Mouse (Mus musculus): ENCODE measurements around the gene Tsc2.
A peak's percentile ranks its signal among the peaks of the same experiment; 100 is the strongest.
"Not testable (repeated sequence)": the region's sequence is repeated elsewhere in the genome, so short reads cannot be mapped to it uniquely, and the experiment has no call there.

Tsc2 gene

DNA sequence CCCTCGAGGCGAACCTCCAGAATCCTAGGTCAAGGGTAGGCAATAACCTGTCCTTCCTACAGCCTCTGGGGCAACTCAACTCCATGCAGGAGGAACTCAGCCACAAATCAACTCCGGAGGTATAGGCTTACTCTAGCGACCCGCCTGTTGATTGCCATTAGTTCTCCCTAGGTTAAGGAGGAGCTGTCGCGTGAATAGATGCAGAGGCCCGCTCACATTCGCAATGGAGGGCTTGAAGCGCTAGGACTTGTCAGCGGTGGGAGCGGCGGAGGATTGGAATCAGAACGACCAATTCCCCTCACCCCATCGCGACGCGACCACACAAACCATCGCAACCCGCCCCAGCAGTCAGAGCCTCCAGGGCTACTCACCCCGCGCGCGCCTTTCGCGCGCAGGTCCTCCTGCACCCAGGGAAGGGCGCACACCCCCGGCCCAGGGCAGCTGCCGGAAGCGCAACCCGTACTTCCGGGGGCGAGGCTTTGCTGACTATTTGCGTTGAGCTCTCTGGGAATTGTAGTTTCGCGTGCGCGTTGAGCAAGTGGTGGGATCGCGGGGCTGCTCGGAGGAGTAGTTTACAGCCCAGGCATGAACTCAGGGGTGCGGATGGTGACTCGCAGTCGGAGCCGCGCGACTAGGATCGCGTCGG is at the start of gene Tsc2, which contains the start of gene Nthl1:
Gene Tsc2, minus strand, starts transcription at position 464 of the 646 bp plus-strand sequence.
Gene Nthl1, plus strand, starts transcription at position 514 of the 646 bp plus-strand sequence.
- peak; percentile 71 for DNase-seq (ENCODE audit: low spot score)

DNA sequence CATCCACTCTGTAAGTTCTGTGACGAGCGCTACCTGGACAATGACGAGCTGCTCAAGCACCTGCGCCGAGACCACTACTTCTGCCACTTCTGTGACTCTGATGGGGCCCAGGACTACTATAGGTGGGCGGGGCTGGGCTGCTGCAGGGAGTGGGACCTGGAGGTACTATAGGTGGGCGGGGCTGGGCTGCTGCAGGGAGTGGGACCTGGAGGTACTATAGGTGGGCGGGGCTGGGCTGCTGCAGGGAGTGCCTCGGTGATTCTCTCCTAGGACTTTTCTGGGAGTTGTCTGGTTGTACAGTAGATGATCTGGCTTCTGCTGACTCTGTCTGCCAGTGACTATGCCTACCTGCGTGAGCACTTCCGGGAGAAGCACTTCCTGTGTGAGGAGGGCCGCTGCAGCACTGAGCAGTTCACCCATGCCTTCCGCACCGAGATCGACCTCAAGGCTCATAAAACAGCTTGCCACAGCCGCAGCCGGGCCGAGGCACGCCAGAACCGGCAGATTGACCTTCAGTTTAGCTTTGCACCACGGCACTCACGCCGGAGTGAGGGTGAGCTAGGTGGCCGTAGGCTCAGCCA is 45.2 kb upstream of the Tsc2 start:
- DNase-seq (ENCODE audit: low spot score) = no peak

DNA sequence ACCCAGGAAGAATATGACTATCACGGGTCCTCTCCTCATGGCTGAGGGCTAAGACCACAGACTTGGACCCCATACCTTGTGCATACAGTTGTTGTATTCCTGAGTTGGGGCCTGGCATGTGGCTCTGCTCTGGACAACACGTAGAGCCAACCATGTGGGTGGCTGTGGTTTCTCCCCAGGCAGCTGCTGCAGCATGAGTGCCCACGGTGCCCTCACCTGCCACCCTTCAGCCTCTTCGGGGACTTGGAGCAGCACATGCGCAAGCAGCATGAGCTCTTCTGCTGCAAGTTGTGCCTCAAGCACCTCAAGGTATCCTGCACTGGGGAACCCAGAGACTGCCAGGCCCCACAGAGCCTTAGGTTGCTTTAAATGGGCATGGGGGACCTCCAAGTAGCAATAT is 44.4 kb upstream of the Tsc2 start:
- DNase-seq (ENCODE audit: low spot score) = no peak

DNA sequence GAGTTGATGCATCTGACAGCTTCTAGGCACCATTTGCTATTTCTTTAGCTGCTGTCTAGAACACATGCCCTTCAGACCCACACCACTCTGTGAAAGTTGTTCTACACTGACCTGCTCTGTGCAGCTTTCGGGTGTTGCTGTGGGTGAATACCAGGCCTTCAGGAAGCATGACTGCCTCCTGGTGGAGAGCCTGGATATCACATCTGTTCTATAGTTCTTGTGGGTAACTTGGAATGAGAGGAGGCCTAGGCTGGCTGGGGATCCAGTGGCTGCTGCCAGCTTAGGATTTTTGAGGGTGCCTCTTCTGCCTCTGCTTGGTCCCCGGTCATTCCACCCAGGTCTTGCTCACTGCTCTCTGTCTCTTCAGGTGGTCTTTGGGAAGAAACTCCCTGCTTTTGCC is 43.8 kb upstream of the Tsc2 start:
- no peak for DNase-seq (ENCODE audit: low spot score)

DNA sequence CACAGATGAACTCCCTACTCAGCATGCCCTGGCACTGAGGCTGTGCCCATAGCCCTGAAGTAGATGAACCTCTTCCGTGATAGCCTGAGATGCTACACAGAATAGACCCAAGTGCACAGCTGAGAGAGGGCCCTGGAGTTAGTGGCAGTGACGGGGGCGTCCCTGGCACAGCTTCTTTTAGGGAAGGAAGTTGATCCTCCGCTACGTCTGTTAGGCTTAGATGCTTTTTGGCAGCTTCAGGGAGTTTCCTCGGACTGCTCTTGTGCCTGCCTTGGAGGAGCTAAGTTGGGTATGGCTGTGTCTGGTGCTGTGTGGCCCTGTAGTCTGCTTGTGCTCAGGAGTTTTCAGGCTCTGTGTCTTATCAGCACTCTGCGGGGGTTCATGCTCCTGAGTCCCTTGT is 41.8 kb upstream of the Tsc2 start:
- DNase-seq (ENCODE audit: low spot score) = no peak

DNA sequence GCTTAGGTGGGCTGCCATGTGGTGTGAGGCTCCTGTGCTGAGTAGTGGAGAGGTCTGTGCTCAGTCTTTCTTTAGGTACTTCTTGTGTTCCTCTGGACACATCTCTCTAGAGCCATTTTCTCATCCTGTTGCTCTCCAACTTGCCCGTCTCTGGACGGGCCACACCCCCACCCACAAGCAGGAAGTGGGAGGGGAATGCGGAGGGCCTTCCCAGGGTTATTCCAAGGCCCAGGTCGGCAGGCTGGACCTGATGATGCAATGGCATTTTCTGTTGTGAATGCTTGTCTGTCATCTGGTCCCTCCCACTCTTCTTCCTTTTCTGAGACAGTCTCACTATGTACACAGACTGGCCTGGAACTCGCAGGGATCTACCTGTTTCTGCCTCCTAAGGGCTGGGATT is 39.7 kb upstream of the Tsc2 start:
- no peak for DNase-seq (ENCODE audit: low spot score)

DNA sequence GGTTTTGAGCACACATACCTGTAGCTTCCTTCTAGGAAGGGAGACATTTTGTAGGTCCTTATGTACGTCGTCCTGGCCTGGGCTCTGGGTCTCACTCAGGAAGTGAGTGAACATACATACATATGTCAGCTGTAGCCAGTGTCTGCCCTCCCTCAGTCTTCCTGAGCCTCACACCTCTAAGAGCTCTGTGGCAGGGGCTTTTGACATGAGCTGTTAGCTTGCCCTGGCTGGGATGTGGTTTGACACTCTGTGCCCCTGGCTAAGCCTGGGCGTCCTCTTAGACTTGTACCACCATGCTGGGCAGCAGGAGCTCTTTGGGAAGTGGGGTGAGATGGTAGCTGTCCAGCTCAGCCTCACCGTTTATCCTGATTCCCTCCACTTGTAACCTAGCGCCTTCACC is 38.9 kb upstream of the Tsc2 start:
- DNase-seq (ENCODE audit: low spot score) = no peak

DNA sequence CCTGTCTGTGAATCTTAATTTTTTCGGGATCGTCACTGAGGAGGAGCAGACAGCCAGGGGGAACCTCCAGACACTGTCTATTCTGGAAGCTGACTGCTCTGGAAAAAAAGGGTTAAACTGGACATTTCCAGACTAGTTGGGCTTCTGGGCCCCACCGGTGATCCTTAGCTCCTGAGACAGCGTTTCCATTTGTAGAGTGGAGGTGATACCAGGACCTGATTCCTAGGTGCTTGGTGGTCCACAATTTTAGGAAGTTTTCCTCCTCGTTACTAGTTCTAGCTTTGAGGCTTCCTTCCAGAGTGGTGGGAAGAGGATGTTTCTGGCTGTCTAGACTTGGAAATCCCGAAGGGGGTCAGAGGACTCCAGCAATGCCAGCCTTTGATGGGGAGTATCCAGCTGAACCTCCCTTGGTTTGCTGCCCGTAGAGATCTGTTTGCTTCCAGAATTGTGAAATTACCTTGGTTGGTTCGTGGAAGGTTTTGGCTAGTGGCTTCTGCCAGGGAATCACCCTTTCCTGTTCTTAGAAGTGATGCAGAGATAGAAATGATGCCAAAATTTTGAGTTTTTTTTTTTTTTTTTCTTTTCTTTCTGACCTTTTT is 37.9 kb upstream of the Tsc2 start:
- DNase-seq (ENCODE audit: low spot score) = no peak

DNA sequence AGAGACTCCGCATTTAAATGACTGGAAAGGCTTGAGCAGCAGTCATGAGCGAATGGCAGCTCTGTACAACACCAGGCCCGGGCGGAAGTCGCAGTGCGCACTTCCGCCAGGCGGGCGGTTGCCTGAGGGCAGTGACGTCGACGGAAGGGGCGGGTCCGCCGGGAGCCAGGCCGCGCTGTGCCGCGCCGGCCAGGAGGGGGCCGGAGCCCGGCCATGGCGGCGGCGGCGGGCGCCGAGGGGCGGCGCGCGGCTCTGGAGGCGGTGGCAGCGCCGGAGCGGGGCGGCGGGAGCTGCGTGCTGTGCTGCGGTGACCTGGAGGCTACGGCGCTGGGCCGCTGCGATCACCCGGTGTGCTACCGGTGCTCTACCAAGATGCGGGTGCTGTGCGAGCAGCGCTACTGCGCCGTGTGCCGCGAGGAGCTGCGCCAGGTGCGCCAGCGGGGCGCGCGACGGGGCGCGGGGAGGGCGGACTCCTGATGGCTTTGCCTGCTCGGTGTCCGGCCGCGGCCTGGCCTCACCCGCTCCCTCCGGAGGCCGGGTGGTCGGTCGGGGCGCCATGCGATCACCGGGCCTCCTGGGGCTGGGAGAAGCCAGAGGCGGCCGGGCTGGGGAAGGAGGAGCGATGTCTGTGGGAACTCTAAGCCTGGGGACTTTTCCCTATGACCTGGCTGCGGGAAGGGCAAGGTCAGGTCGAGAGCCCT is 37.3 kb upstream of the Tsc2 start, which contains the start of gene Zfp598:
Gene Zfp598, plus strand, starts transcription at position 143 of the 701 bp plus-strand sequence.
- peak; percentile 83 for DNase-seq (ENCODE audit: low spot score)

DNA sequence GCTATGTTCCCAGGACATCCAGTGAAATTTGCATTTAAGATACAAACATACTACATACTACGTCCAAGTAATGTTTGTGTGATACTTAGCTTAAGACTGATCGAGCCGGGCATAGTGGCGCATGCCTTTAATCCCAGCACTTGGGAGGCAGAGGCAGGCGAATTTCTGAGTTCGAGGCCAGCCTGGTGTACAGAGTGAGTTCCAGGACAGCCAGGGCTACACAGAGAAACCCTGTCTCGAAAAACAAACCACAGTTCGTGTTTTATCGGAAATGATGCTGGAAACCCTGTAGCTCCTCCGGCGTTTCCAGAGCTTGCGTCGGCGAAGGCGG is 36.7 kb upstream of the Tsc2 start:
- not testable (repeated sequence) for DNase-seq (ENCODE audit: low spot score)

DNA sequence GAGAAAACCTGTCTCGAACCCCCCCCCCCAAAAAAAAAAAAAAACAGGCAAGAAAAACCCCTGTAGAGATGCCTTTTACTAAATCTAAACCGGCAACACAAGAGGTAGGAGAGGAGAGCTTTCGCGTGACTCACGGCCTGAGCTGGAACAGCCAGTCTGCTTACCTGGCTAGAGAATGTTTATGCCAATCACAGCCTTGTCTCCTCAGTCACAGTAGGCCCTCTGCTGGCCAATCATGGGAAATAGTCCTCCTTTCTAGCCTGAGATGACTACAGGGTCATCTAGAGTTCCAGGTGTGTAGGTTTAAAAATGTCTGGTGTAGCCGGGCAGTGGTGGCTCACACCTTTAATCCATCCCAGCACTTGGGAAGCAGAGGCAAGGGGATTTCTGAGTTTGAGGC is 35.0 kb upstream of the Tsc2 start:
- DNase-seq (ENCODE audit: low spot score) = no peak

DNA sequence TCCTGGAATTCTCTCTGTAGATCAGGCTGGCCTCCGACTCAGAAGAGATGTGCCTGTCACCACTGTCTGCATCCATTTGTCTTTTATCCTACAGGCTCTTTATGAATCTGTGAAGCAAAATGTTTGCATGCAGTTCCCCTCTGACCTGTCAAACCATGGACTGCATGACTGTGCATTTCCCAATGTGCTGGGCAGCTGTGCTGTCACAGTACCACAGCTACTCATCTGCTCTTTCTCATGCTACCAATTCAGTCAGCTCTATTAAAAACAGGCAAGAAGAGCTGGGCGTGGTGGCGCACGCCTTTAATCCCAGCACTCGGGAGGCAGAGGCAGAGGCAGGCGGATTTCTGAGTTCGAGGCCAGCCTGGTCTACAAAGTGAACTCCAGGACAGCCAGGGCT is 34.6 kb upstream of the Tsc2 start:
- not testable (repeated sequence) for DNase-seq (ENCODE audit: low spot score)

DNA sequence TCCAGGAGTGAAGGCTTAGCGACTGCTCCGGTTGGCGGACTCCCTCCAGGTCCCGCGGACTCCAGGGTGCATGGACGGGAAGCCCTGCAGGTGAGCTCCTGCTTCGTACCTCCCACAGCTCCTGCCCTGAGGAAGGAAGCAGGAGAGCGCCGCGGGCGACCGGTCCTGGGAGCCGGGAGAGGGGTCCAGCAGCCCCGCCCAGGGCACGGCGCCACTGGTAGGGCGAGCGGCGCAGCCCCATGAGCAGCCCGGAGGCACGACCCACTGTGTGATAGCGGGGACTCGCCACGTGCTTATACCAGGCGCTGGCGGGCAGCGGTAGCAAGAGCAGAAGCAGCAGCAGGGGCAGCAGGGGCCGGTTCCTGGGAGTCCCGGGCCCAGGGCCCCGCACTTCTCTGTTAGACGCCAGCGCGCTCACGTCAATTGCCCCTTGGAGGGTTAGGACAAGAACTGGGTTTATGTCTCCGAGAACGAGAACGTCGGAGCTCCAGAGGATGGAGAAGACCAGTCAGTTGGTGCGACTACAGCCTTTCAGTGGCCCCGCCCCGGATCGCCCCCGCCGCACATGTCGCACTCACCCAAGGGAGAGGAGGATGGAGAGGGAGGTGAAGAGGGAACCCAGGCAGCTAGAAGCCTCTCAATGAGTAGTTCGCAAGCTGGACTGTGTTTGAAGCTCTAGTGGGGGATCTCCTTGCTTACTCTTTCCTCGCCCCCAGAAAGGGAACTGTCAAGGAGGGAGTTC is 25.8 kb upstream of the Tsc2 start, which contains the start of gene Npw:
Gene Npw, minus strand, starts transcription at position 441 of the 742 bp plus-strand sequence.
- no peak for DNase-seq (ENCODE audit: low spot score)

DNA sequence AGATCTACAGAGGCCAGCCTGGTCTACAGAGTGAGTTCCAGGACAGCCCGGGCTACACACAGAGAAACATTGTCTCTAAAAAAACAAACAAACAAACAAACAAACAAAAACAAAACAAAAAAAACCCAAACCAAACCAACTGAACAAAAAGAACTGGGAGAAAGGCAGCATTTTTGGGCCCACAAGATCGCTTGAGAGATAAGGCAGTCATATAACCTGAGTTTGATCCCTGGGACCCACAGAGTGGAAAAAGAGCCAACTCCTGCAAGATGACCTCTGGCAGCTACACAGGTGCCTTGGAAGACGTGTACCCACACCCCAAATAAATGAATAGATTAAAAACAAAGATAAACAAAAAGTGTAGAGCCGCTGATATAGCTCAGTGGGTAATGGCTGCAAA is 22.5 kb upstream of the Tsc2 start:
- DNase-seq (ENCODE audit: low spot score) = no peak

DNA sequence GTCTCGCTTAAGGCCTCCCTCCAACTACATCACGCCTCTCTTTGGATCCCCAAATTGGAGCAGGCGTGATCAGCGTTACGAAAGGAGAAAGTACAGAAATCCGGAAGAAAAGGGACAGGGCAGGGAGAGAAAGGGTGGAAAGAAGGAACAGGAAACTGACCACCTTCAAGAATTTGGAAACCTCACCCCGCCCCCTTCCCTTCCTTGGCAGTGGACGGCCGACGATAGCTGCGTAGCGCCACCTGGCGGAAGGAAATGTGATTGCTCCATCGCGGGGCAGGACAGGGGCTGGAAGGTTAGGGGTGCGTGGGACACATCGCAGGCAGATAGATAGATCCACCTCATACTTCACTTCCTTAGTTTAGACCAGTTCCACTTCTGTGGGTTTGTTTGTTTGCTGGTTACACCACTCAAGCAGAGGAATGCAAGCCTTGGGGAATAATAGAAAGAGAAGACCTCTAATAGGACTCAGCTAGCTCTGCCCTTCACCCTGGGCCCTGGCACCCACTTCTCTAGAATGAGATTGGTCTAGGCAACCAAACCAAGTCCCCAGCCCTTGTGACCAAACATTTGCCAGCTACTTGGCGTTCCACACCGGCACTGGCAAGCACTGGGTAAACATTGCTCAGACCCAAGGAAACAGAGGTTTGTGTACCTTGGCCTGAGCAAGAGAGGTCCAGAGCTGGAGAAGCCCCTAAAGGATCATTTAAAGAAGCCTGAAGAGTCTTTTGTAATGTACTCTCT is 21.7 kb upstream of the Tsc2 start:
- DNase-seq (ENCODE audit: low spot score) = peak; percentile 67

DNA sequence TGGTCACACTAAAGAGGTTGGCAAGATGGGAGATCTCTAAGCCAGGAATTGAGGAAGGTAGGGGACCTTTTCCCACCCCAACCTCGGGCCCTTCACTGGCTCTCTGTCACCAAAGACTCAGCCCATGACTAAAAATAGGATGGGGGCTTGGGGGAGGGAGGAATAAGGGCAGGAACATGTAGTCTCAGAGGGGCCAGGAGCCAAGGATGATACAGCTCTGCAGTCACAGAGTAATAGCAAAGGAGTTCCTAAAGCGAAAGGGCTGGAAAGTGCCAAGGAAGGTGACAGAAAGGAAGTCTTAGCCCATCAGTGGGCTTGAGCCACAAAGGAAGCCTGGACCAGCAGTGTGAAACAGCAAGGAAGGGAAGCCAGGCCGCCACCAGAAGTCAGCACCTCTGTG is 19.4 kb upstream of the Tsc2 start:
- DNase-seq (ENCODE audit: low spot score) = no peak

DNA sequence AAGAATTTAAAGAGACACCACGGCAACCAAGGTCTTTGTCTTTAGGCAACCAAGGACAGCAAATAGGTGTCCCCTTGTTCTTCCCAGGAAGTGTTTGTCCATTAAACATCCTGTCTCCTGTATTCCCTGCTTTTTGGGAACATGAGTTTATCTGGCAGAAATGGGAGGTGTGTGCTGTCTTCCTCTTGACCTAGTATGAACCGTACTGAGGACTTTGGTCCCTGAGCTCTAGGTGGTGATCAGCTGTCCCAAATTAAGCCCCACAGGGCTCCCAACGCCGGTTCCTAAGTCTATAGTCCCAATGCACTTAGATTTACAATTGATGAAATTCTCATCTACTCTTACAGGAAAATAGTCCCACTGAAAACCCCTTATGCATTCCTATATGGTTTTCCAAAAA is 18.3 kb upstream of the Tsc2 start:
- no peak for DNase-seq (ENCODE audit: low spot score)

DNA sequence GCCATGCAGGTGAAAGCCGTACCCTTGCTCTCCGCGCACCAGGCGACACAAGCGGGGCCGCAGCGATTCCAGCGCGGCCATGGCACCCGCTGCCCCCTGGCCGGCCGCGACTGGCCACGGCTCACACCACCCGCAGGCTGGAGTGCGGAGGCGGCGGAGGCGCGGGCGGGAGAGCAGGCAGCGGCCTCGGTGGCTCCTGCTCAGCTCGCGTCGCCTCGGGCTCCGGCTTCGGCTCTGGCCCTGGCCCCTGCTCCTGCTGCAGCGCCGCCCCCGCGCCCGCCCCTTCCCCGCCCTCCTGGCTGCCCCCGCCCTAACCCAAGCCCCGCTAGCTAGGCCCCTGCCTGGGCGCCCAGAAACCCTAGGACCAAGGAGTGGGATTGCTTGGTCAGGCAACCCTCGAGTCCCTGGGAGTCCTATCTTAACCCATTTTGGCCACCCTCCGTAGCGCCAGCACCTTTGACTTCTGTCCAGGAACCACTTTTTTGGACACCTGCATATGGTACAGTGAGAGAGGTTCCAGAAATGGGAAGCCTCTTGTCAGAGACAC is 17.7 kb upstream of the Tsc2 start, which contains the start of gene Slc9a3r2:
Gene Slc9a3r2, minus strand, starts transcription at position 258 of the 547 bp plus-strand sequence.
- no peak for DNase-seq (ENCODE audit: low spot score)

DNA sequence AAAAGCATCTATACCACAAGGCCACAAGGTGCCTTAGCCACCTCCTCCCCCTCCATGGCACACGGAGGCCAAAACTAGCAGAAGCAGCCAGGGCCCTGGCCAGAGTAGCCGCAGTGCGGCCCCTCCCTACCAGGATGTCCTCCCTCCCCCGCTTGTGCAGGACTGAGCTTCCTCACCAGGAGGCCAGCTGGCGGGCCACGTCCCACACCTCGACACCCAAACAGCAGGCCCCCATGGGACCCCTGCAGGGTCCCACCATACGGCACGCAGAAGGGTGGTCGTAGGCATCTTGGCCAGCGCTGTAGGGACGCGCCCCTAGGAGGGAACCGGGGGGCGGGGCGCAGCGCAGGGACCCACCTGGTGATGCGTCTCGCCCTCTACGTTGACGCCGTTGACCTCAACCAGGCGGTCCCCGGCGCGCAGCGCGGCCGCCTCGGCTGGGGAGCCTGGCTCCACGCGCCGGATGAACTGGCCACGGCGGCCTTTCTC is 17.2 kb upstream of the Tsc2 start:
- DNase-seq (ENCODE audit: low spot score) = no peak

DNA sequence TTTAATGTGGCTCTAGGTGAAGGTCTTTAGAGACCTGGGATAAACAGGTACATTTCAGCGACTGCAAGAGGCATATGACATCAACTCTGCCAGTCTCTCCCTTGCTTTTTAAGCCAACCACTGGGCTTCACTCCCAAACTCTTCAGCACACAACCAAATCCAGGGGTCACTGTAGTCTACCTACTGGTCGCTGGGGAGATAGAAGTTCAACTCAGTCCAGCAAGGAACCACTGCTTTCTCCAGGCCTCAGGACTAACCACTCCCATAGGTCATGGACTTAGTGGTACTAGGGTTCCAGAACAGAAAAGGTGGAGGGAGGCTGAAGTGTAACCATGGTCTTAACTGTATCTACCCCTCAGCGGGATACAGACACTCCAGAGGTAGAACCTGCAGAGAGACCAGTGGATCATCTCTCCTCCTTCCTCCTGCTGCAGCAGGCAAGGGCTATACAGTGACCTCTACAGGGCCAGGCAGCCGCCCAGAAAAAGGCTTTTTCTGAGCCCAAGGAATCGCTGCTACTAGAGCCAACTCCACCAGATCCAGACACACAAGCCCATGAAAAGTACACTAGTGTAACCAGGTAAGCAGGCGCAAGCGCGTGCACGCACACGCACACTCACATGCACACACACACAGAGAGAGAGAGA is 16.4 kb upstream of the Tsc2 start:
- no peak for DNase-seq (ENCODE audit: low spot score)

Measured in ovary, postnatal 10 days (tissue).